Mouse (Mus musculus): Measurements from ENCODE around the gene Gabra1. TPM values are rescaled to one million over a fixed set of nuclear protein-coding genes. Genes with fewer than 3 reads are reported as not detected.
A peak's percentile ranks its signal among the peaks of the same experiment; 100 is the strongest.

Gene Gabra1
- under 1 TPM; 0.37 to 0.67 TPM for total RNA-seq (2021)

- intact Hi-C loops (cut with DNase I): no loop called here
- no peak for DNase-seq
Observed at GRCm38 (mm10) chr11:42182825-42183152, at the start of gene Gabra1. Gabra1 (minus strand) TSS chr11:42182930.

GRCm38 (mm10) chr11:42181973-42182824, 531 bp downstream of the Gabra1 start:
- intact Hi-C loops (cut with DNase I): no loop called here
- DNase-seq: peak in 1 of 2 experiments; percentile 10

GRCm38 (mm10) chr11:42181426-42181825, 1.3 kb downstream of the Gabra1 start:
- DNase-seq: no peak
- intact Hi-C loops (cut with DNase I): no loop called here

GRCm38 (mm10) chr11:42179535-42179934, 3.2 kb downstream of the Gabra1 start:
- intact Hi-C loops (cut with DNase I): loop anchor here (5.0 kb wide), 3 partner anchors 747 to 1402 kb away; no protein-coding TSS in a partner anchor
- no peak for DNase-seq

GRCm38 (mm10) chr11:42178296-42178695, 4.4 kb downstream of the Gabra1 start:
- intact Hi-C loops (cut with DNase I): loop anchor here (5.0 kb wide), 3 partner anchors 746 to 1401 kb away; no protein-coding TSS in a partner anchor
- no peak for DNase-seq

GRCm38 (mm10) chr11:42151396-42151795, 31.3 kb downstream of the Gabra1 start:
- no peak for DNase-seq
- intact Hi-C loops (cut with DNase I): no loop called here

GRCm38 (mm10) chr11:42116931-42117330, 65.8 kb downstream of the Gabra1 start:
- intact Hi-C loops (cut with DNase I): no loop called here
- no peak for DNase-seq

- no peak for DNase-seq
Observed at GRCm38 (mm10) chr11:42110051-42110450, 72.7 kb downstream of the Gabra1 start.

GRCm38 (mm10) chr11:42109627-42110026, 73.1 kb downstream of the Gabra1 start:
- no peak for DNase-seq
- intact Hi-C loops (cut with DNase I): no loop called here

More at GRCm38 (mm10) chr11:42110051-42110450, 72.7 kb downstream of the Gabra1 start:
- intact Hi-C loops (cut with DNase I): no loop called here

- no peak for DNase-seq
- intact Hi-C loops (cut with DNase I): no loop called here
Observed at GRCm38 (mm10) chr11:42095556-42095955, 87.2 kb downstream of the Gabra1 start.

Other genes starting within 250 kb of the Gabra1 start
- not detected for gene Gabrg2, start 182.1 kb downstream of the Gabra1 start, total RNA-seq (2021)
- gene Gabra6, start 138.1 kb upstream of the Gabra1 start, total RNA-seq (2021): not detected
- 1 to 10 TPM in 1 of 2 experiments, under 1 TPM in 1; 0.64 to 1.6 TPM for gene Gabrb2, start 236.8 kb upstream of the Gabra1 start, total RNA-seq (2021)